Mouse (Mus musculus) spleen, adult 2 months (tissue): ENCODE results near the gene Hoxa3.

Experiments
- CTCF ChIP-seq: fragments of 200-500 bp; IDR thresholded peaks from 2 replicates; pipeline ENCODE4 v1.5.1; 2011; ENCODE audit warnings: mild to moderate bottlenecking, inconsistent platforms; ENCODE audit not compliant: insufficient read depth, insufficient read length, insufficient replicate concordance; ENCODE audit errors: extremely low read depth
- POLR2A ChIP-seq: fragments of 200-500 bp; IDR thresholded peaks from 2 replicates; pipeline ENCODE4 v1.6.1; 2011; ENCODE audit warnings: low read depth, low read length, inconsistent platforms

DNA sequence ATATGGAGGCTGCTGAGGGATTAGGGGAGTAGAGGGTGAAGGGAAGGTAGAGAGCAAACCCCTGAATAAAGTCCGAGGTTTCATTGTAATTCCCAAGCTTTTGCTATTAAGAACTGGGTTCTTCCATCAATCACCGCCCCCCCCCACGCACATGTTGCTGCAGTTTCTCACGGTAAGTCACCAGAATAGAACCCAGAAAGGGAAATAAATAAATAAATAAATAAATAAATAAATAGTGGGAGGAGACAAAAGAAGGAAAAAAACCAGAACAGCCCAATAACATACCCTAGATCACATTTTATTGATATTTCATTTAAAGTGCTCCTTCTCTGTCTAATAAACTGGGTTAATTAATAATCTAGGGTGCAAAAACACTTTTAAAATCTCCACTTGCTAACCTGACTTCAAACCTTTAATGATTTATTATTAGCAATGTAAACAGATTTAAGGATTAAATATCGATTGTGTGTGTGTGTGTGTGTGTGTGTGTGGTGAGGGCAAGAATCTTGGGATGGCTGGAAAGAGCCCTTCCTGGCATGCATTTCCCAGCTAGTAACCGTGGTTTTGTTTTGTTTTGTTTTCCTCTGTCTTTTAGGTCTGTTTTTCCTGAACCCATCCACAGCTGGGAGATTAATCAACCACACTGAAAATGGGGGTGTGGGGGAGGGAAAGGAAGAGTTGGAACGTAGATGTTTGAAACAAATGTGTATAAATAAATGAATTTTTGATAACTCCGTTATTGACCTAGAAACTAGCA lies 51.6 kb downstream of the Hoxa3 start:
- TF ChIP-seq POLR2A (no peak), CTCF (no peak)
